Mouse (Mus musculus): ENCODE measurements around the gene Cpt1b. TPM values are rescaled to one million over a fixed set of nuclear protein-coding genes. Genes with fewer than 3 reads are reported as not detected.
"Not testable (repeated sequence)": the region's sequence is repeated elsewhere in the genome, so short reads cannot be mapped to it uniquely, and the experiment has no call there.

Cpt1b gene
- polyA plus RNA-seq, 1 experiment from 2014 or later, result 0.69 TPM

GRCm38 (mm10) chr15:89430771-89431170 is 5.1 kb upstream of the Cpt1b start:
- H3K4me2 ChIP-seq (replicated peaks); H3K27me3 ChIP-seq (replicated peaks); ATAC-seq; H3K9ac ChIP-seq; H3K27ac ChIP-seq; H3K9me3 ChIP-seq; H3K4me3 ChIP-seq (replicated peaks); H3K4me1 ChIP-seq (replicated peaks): not testable (repeated sequence)
- WGBS, result 67% methylated on average over 9 of the region's 9 CpGs
- H3K36me3 ChIP-seq, result peaks cover 15% of the 10 kb centered on the region

GRCm38 (mm10) chr15:89430341-89430740 is 4.7 kb upstream of the Cpt1b start:
- H3K4me3 ChIP-seq (replicated peaks), result peak overlapping the region; percentile 81
- peak overlapping the region; percentile 99 for H3K27ac ChIP-seq
- H3K27me3 ChIP-seq (replicated peaks), result no peaks in the 10 kb centered on the region
- H3K9me3 ChIP-seq, result no peaks in the 10 kb centered on the region
- ATAC-seq, result no peak
- peak overlapping the region; percentile 88 for H3K4me2 ChIP-seq (replicated peaks)
- peak overlapping the region; percentile 83 for H3K9ac ChIP-seq
- peaks cover 15% of the 10 kb centered on the region for H3K36me3 ChIP-seq
- 54% methylated on average over 6 of the region's 6 CpGs for WGBS
- 0 out of 2 replicates have a peak, but pooled peaks cover 4% of the 10 kb centered on the region for H3K4me1 ChIP-seq (replicated peaks)

- Histone ChIP-seq H3K27me3 (replicated peaks) (no peaks in the 10 kb centered on the region), H3K4me1 (replicated peaks) (0 out of 2 replicates have a peak, but pooled peaks cover 4% of the 10 kb centered on the region), H3K36me3 (peaks cover 15% of the 10 kb centered on the region), H3K4me3 (replicated peaks) (peak within 1 kb of the TSS; percentile 81), H3K9ac (peak within 1 kb of the TSS; percentile 83), H3K27ac (peak within 1 kb of the TSS; percentile 99), H3K9me3 (no peaks in the 10 kb centered on the region), H3K4me2 (replicated peaks) (peak within 1 kb of the TSS; percentile 88)
- peak; percentile 96 for ATAC-seq
- under 1% methylated on average over 70 of the region's 70 CpGs for WGBS
Observed at GRCm38 (mm10) chr15:89429352-89430221, 3.9 kb upstream of the Cpt1b start, which contains the start of the genes C730034F03Rik, Gm44502 and Chkb. C730034F03Rik (plus strand) TSS chr15:89429589. Gm44502 (minus strand) TSS chr15:89429696. Chkb (minus strand) TSS chr15:89429908.

GRCm38 (mm10) chr15:89428821-89429351 is 3.2 kb upstream of the Cpt1b start:
- Histone ChIP-seq H3K9ac (peak overlapping the region; percentile 83), H3K36me3 (peaks cover 15% of the 10 kb centered on the region), H3K9me3 (no peaks in the 10 kb centered on the region), H3K27me3 (replicated peaks) (no peaks in the 10 kb centered on the region), H3K4me1 (replicated peaks) (0 out of 2 replicates have a peak, but pooled peaks cover 4% of the 10 kb centered on the region), H3K4me2 (replicated peaks) (peak overlapping the region; percentile 88), H3K27ac (peak overlapping the region; percentile 99; the same call in 1 of the 2 replicates), H3K4me3 (replicated peaks) (peak overlapping the region; percentile 81)
- WGBS, result 5% methylated on average over 22 of the region's 22 CpGs
- peak; percentile 44 for ATAC-seq

- Histone ChIP-seq H3K4me2 (replicated peaks) (peak overlapping the region; percentile 88), H3K9me3 (no peaks in the 10 kb centered on the region), H3K27ac (no peak overlapping the region), H3K4me1 (replicated peaks) (0 out of 2 replicates have a peak, but pooled peaks cover 4% of the 10 kb centered on the region), H3K4me3 (replicated peaks) (peak overlapping the region; percentile 81), H3K9ac (peak overlapping the region; percentile 83), H3K36me3 (peaks cover 15% of the 10 kb centered on the region), H3K27me3 (replicated peaks) (no peaks in the 10 kb centered on the region)
- ATAC-seq, result no peak
- 84% methylated on average over 19 of the region's 19 CpGs for WGBS
Observed at GRCm38 (mm10) chr15:89428136-89428790, 2.6 kb upstream of the Cpt1b start.

- H3K4me3 ChIP-seq (replicated peaks), result no peak overlapping the region
- no peak overlapping the region for H3K4me2 ChIP-seq (replicated peaks)
- no peak overlapping the region for H3K9ac ChIP-seq
- H3K36me3 ChIP-seq, result peaks cover 15% of the 10 kb centered on the region
- H3K27me3 ChIP-seq (replicated peaks), result no peaks in the 10 kb centered on the region
- H3K4me1 ChIP-seq (replicated peaks), result 0 out of 2 replicates have a peak, but pooled peaks cover 4% of the 10 kb centered on the region
- H3K27ac ChIP-seq, result no peak overlapping the region
- 90% methylated on average over 10 of the region's 10 CpGs for WGBS
- no peak for ATAC-seq
- no peaks in the 10 kb centered on the region for H3K9me3 ChIP-seq
Observed at GRCm38 (mm10) chr15:89426716-89427115, 1.1 kb upstream of the Cpt1b start.

- no peak overlapping the region for H3K9ac ChIP-seq
- H3K27ac ChIP-seq, result no peak overlapping the region
Observed at GRCm38 (mm10) chr15:89424621-89425020, 1.0 kb downstream of the Cpt1b start.

GRCm38 (mm10) chr15:89421938-89422337 is 3.7 kb downstream of the Cpt1b start:
- no peak overlapping the region for H3K4me2 ChIP-seq (replicated peaks)
- H3K4me1 ChIP-seq (replicated peaks), result no peaks in the 10 kb centered on the region
- H3K9me3 ChIP-seq, result no peaks in the 10 kb centered on the region
- peaks cover 7% of the 10 kb centered on the region; the same call in 1 of the 2 replicates for H3K36me3 ChIP-seq
- H3K9ac ChIP-seq, result no peak overlapping the region
- WGBS, result 93% methylated on average over 9 of the region's 9 CpGs
- H3K27ac ChIP-seq, result no peak overlapping the region
- no peaks in the 10 kb centered on the region for H3K27me3 ChIP-seq (replicated peaks)
- no peak overlapping the region for H3K4me3 ChIP-seq (replicated peaks)
- no peak for ATAC-seq

More at GRCm38 (mm10) chr15:89424621-89425020, 1.0 kb downstream of the Cpt1b start:
- no peaks in the 10 kb centered on the region for H3K9me3 ChIP-seq
- H3K4me2 ChIP-seq (replicated peaks), result no peak overlapping the region
- ATAC-seq, result no peak
- no peaks in the 10 kb centered on the region for H3K27me3 ChIP-seq (replicated peaks)
- 86% methylated on average over 8 of the region's 8 CpGs for WGBS
- peaks cover 15% of the 10 kb centered on the region for H3K36me3 ChIP-seq
- 0 out of 2 replicates have a peak, but pooled peaks cover 4% of the 10 kb centered on the region for H3K4me1 ChIP-seq (replicated peaks)
- no peak overlapping the region for H3K4me3 ChIP-seq (replicated peaks)

- no peaks in the 10 kb centered on the region for H3K9me3 ChIP-seq
- H3K9ac ChIP-seq, result no peak overlapping the region
- H3K36me3 ChIP-seq, result no peaks in the 10 kb centered on the region
- H3K27ac ChIP-seq, result no peak overlapping the region
- H3K27me3 ChIP-seq (replicated peaks), result no peaks in the 10 kb centered on the region
- H3K4me1 ChIP-seq (replicated peaks), result no peaks in the 10 kb centered on the region
- no peak for ATAC-seq
- 86% methylated on average over 8 of the region's 8 CpGs for WGBS
- no peak overlapping the region for H3K4me3 ChIP-seq (replicated peaks)
- H3K4me2 ChIP-seq (replicated peaks), result no peak overlapping the region
Observed at GRCm38 (mm10) chr15:89415282-89415681, 10.4 kb downstream of the Cpt1b start.

GRCm38 (mm10) chr15:89410118-89410517 is 15.5 kb downstream of the Cpt1b start, which contains the start of gene Syce3:
Syce3 (minus strand) TSS chr15:89410503.
- no peaks in the 10 kb centered on the region for H3K9me3 ChIP-seq
- no peak; the same call in 1 of the 2 replicates for ATAC-seq
- 81% methylated on average over 24 of the region's 24 CpGs for whole genome bisulfite sequencing

GRCm38 (mm10) chr15:89406691-89407090 is 19.0 kb downstream of the Cpt1b start:
- no peaks in the 10 kb centered on the region for H3K9me3 ChIP-seq
- no peak overlapping the region for H3K4me2 ChIP-seq (replicated peaks)
- H3K36me3 ChIP-seq, result no peaks in the 10 kb centered on the region
- H3K4me3 ChIP-seq (replicated peaks), result no peak overlapping the region
- no peak overlapping the region for H3K9ac ChIP-seq
- no peak overlapping the region for H3K27ac ChIP-seq
- no peak for ATAC-seq
- no peaks in the 10 kb centered on the region for H3K4me1 ChIP-seq (replicated peaks)
- no peaks in the 10 kb centered on the region for H3K27me3 ChIP-seq (replicated peaks)

More at GRCm38 (mm10) chr15:89410118-89410517, 15.5 kb downstream of the Cpt1b start, which contains the start of gene Syce3:
- Histone ChIP-seq H3K9ac (no peak within 1 kb of the TSS), H3K4me3 (replicated peaks) (no peak within 1 kb of the TSS), H3K4me1 (replicated peaks) (no peaks in the 10 kb centered on the region), H3K36me3 (no peaks in the 10 kb centered on the region), H3K4me2 (replicated peaks) (no peak within 1 kb of the TSS), H3K27me3 (replicated peaks) (no peaks in the 10 kb centered on the region), H3K27ac (no peak within 1 kb of the TSS)
